Mouse (Mus musculus): ENCODE data around the gene Ddah2. TPM values are rescaled to one million over a fixed set of nuclear protein-coding genes. Genes with fewer than 3 reads are reported as not detected.

Gene Ddah2
- 118 and 126 TPM in 2 replicates for polyA plus RNA-seq (2015; fragmentation: Nextera tagmentation; extraction: Ambion mirVana)

DNA sequence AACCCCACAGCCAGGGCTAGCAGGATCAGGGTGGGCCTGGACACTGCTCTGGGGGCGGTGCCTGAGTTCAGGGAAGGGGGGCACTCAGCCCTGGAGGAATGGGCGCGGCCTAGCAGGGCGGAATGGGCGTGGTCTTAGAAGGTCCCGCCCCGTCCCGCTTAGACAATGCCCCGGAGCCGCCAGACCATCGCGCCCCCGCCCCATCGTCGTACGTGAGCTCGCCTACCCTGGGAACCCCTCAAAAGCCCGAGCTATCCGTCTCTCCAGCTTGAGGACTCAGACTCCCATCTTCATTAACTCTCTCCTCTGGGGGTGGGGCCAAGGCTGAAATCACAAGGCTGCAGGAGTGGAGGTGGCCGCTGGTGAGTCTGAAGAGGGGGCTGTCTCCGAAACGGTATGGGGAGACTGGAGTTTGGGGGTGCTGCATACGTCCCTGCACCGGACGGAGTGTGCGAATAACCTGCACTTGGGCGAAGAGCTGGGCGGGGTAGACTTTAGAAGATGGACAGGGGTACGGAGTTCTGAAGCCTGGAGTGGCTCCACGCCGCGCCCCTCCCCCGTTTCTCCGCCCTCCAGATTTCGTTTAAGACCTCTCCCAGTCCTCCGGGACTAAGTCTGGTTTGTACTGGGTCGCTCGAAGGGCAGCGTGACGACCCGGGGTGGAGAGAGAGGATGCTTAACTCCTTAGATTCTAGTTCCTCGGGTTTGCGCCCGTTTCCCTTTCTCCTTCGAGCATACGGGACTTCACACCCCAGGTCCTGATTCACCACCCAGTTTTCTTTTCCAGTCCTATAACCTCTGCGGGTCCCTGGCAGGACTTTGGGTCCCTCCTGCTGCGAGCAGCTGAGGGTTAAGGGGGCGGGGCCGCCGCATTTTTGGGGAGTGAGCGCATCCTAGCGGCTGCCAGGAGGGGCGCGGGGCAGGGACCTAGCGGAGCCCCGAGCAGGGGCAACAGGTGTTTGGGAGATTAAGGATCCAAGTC, at the start of gene Ddah2:
TSS of gene Ddah2 (plus strand) at position 125 of the 982 bp plus-strand sequence.

DNA sequence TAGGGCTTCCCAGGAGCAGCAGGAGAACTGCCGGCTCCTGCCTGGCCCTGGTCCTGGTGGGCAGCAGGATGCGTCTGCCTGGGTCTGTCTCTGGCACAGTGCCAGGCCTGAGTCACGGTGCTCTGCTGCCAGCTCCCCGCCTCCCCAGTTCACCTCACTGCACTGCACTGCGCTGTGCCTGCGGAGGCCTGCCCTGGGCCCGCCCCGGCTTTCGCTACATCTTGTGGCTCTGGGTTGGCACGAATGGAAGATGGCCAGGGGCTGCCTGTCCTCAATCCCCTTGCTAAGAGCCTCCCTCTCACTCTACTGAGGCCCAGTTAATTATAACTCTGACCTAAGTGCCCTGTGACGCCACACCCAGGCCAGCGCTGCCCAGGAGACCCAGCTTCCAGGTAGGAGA, 42.5 kb upstream of the Ddah2 start, which contains the start of gene Vwa7:
TSS of gene Vwa7 (plus strand) at position 204 of the 400 bp plus-strand sequence.

DNA sequence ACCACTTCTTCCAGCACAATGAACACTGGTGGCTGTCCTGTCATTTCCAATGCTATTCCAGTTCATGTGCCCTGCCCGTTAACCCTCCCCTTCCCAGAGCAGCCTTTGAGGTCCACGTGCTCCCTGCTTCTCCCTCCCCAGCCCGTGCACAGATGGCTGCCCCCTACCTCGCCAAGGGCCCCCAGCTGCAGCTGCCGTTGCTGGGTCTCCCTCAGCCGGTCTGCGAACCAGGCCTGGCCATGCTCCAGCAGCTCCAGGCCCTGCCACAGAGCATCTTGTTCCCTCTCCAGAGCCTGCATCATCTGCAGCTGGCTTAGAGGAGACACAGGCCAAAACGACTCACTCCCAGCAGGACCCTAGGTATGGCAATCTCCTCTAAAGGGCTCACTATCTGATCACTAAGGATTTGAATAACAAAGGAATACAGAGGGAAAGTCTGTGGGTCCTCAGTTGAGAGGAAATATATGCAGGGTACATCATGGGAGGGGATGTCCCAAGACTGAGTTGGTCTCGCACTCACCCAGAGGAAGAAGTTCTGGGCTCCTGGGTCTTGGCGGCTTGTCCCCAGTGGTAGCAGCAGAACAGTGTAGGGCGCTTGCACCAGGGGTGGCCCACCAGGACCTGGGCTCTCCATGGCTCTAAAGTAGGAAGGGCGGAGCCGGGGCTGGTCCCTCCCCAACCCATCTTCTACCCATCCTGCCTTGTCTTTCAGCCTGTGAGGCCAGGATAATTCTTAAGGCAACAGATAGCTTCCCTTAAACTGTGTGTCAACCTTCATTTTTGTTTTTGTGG, 31.4 kb upstream of the Ddah2 start, which contains the start of gene Sapcd1:
TSS of gene Sapcd1 (minus strand) at position 740 of the 792 bp plus-strand sequence.

GRCm38 (mm10) chr17:35046681-35047455, 12.0 kb upstream of the Ddah2 start, which contains the start of gene Msh5:
Msh5 (minus strand) TSS chr17:35046745.

GRCm38 (mm10) chr17:35049561-35050016, 9.2 kb upstream of the Ddah2 start, which contains the start of gene Clic1:
Clic1 (plus strand) TSS chr17:35049966.

DNA sequence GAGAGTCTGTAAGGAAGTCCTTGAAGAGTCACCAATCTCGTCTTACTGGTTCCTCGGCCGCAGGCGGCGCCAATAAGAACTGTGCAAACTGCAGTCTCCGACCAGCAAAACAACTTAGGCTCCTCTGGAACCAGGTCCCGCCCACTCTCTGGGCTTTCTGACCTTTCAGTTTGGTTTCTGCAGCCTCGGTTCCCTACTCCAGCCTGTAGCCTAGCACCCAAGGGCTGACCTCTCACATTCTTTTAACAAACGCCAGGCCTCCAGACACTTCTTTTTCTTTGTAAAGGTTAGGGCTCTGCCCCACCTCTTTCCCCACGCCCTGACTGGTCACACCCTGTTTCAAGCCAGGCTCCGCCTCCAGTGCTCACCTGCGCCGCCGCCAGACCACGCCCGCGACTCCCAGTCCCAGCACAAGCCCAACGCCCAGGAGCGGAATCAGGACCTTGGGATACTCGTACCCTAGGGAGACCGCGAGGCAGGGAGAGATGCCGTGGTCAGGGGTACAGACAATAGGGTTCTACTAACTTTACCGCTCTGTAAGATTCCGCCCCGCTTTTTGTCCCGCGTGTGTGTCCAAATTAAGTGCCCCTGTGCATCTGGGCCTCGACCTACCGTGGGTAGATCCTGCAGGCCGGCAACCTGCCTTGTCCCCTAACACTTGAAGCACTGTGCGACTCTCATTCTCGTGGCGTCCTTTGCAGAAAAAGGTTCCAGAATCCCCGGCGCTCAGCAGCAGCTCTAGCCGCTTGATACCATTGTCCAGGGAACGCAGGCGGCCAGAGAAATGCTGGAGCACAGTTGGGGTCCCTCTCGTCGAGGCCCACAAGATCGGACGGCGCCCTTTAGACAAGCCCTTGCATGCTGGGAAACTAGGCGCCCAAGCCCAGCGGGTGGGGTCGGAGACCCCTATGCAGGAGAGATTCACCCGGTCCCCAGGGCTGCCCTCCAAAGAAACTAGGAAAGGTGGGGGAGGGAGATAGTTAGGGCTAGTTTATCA, 6.4 kb downstream of the Ddah2 start, which contains the start of gene Ly6g6c:
TSS of gene Ly6g6c (plus strand) at position 438 of the 997 bp plus-strand sequence.

DNA sequence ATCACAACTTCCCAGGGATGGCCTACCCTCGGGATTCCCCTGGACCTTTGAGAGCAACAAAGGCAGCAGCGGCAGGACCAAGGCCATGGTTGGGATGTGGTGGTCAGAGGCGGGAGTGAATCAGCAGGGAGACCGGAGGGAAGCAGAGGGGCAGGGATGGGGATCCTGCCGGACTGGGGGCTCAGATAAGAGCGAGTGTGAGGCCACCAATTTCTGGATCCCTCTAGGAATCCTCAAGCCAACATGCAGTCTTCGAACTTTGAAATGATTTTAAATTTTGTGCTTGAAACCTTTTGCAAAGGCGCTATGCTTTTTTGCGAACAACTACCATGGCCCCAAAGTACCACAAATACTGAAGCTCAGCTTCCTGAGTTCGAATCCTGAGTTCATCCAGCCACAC, 7.2 kb downstream of the Ddah2 start, which contains the start of gene Mpig6b:
TSS of gene Mpig6b (minus strand) at position 101 of the 400 bp plus-strand sequence.

GRCm38 (mm10) chr17:35076507-35077176, 17.8 kb downstream of the Ddah2 start, which contains the start of gene Ly6g6e:
Ly6g6e (plus strand) TSS chr17:35076902.

GRCm38 (mm10) chr17:35077786-35078233, 19.0 kb downstream of the Ddah2 start, which contains the start of gene Ly6g6d:
Ly6g6d (minus strand) TSS chr17:35078065.

GRCm38 (mm10) chr17:35085208-35085865, 26.5 kb downstream of the Ddah2 start, which contains the start of gene Ly6g6f:
Ly6g6f (minus strand) TSS chr17:35085610.

DNA sequence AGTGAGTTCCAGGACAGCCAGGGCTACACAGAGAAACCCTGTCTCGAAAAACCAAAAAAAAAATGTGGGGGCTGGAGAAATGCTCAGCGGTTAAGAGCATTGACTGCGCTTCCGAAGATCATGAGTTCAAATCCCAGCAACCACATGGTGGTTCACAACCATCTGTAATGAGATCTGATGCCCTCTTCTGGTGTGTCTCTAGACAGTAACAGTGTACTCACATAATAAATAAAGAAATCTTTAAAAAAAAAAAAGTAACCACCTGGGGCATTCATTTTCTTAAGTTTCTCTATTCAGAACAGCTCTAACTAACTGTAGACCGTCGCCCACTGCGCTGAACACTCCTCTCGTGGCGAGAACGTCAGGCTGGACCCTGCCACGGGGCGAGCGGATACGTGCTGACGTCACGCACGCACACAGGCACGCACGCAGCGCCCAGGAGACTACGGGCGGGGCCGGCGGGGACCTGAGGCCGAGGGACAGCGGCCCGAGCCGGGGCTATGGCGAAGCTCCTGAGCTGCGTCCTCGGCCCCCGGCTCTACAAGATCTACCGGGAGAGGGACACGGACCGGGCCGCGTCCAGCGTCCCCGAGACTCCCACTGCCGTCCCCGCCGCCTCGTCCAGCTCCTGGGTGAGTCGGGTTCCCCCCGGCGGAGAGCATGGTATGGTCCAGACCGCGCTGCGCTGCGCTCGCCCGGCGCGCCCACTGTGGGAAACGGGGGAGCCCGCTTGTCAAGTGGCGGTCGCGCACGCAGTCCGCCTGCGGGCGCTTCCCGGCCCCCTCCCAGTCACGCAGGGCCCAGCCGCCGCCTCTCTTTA, 30.2 kb downstream of the Ddah2 start, which contains the start of gene Abhd16a:
TSS of gene Abhd16a (plus strand) at position 439 of the 820 bp plus-strand sequence.

GRCm38 (mm10) chr17:35108097-35108496, 49.3 kb downstream of the Ddah2 start, which contains the start of gene Ly6g5c:
Ly6g5c (plus strand) TSS chr17:35108279.

Other genes with a start within 250 kb of the Ddah2 start
- gene Stk19, start 222.1 kb upstream of the Ddah2 start, polyA plus RNA-seq (2015; fragmentation: Nextera tagmentation; extraction: Ambion mirVana): 22.1 and 24.9 TPM in 2 replicates
- gene Dxo, start 222.0 kb upstream of the Ddah2 start, polyA plus RNA-seq (2015; fragmentation: Nextera tagmentation; extraction: Ambion mirVana): 25.1 and 25.6 TPM in 2 replicates
- gene Skiv2l, start 208.8 kb upstream of the Ddah2 start, polyA plus RNA-seq (2015; fragmentation: Nextera tagmentation; extraction: Ambion mirVana): 25.2 and 29.7 TPM in 2 replicates
- gene Nelfe, start 208.6 kb upstream of the Ddah2 start, polyA plus RNA-seq (2015; fragmentation: Nextera tagmentation; extraction: Ambion mirVana): 50.7 and 59.0 TPM in 2 replicates
- gene Cfb, start 196.5 kb upstream of the Ddah2 start, polyA plus RNA-seq (2015; fragmentation: Nextera tagmentation; extraction: Ambion mirVana): 15.6 and 19.3 TPM in 2 replicates
- 0.53 and 0.86 TPM in 2 replicates for gene Zbtb12, start 179.6 kb upstream of the Ddah2 start, polyA plus RNA-seq (2015; fragmentation: Nextera tagmentation; extraction: Ambion mirVana)
- not detected in 2 replicates for gene Gm20547, start 177.0 kb upstream of the Ddah2 start, polyA plus RNA-seq (2015; fragmentation: Nextera tagmentation; extraction: Ambion mirVana)
- gene C2, start 160.8 kb upstream of the Ddah2 start, polyA plus RNA-seq (2015; fragmentation: Nextera tagmentation; extraction: Ambion mirVana): 8.9 and 9.3 TPM in 2 replicates
- gene Ehmt2, start 160.6 kb upstream of the Ddah2 start, polyA plus RNA-seq (2015; fragmentation: Nextera tagmentation; extraction: Ambion mirVana): 25.2 and 27.2 TPM in 2 replicates
- 2.6 and 3.3 TPM in 2 replicates for gene Slc44a4, start 144.6 kb upstream of the Ddah2 start, polyA plus RNA-seq (2015; fragmentation: Nextera tagmentation; extraction: Ambion mirVana)
- 23.2 and 28.5 TPM in 2 replicates for gene Neu1, start 127.8 kb upstream of the Ddah2 start, polyA plus RNA-seq (2015; fragmentation: Nextera tagmentation; extraction: Ambion mirVana)
- 4.5 and 5.2 TPM in 2 replicates for gene Hspa1b, start 99.8 kb upstream of the Ddah2 start, polyA plus RNA-seq (2015; fragmentation: Nextera tagmentation; extraction: Ambion mirVana)
- not detected in 2 replicates for gene Gm20481, start 89.1 kb upstream of the Ddah2 start, polyA plus RNA-seq (2015; fragmentation: Nextera tagmentation; extraction: Ambion mirVana)
- gene Hspa1a, start 86.9 kb upstream of the Ddah2 start, polyA plus RNA-seq (2015; fragmentation: Nextera tagmentation; extraction: Ambion mirVana): 36.7 and 39.4 TPM in 2 replicates
- 0.16 and 0.25 TPM in 2 replicates for gene Hspa1l, start 86.3 kb upstream of the Ddah2 start, polyA plus RNA-seq (2015; fragmentation: Nextera tagmentation; extraction: Ambion mirVana)
- gene Lsm2, start 77.2 kb upstream of the Ddah2 start, polyA plus RNA-seq (2015; fragmentation: Nextera tagmentation; extraction: Ambion mirVana): 82.1 and 83.5 TPM in 2 replicates
- 42.0 and 44.7 TPM in 2 replicates for gene Vars, start 58.0 kb upstream of the Ddah2 start, polyA plus RNA-seq (2015; fragmentation: Nextera tagmentation; extraction: Ambion mirVana)
- 0.19 and 0.24 TPM in 2 replicates for gene Vwa7, start 42.5 kb upstream of the Ddah2 start, polyA plus RNA-seq (2015; fragmentation: Nextera tagmentation; extraction: Ambion mirVana)
- 1.3 and 1.7 TPM in 2 replicates for gene Sapcd1, start 31.0 kb upstream of the Ddah2 start, polyA plus RNA-seq (2015; fragmentation: Nextera tagmentation; extraction: Ambion mirVana)
- 0.88 and 1.3 TPM in 2 replicates for gene Msh5, start 12.3 kb upstream of the Ddah2 start, polyA plus RNA-seq (2015; fragmentation: Nextera tagmentation; extraction: Ambion mirVana)
- gene Clic1, start 9.1 kb upstream of the Ddah2 start, polyA plus RNA-seq (2015; fragmentation: Nextera tagmentation; extraction: Ambion mirVana): 240 and 276 TPM in 2 replicates
- 0.45 and 0.58 TPM in 2 replicates for gene Ly6g6c, start 6.4 kb downstream of the Ddah2 start, polyA plus RNA-seq (2015; fragmentation: Nextera tagmentation; extraction: Ambion mirVana)
- gene Mpig6b, start 7.1 kb downstream of the Ddah2 start, polyA plus RNA-seq (2015; fragmentation: Nextera tagmentation; extraction: Ambion mirVana): 0.42 and 1.7 TPM in 2 replicates
- gene Ly6g6e, start 17.9 kb downstream of the Ddah2 start, polyA plus RNA-seq (2015; fragmentation: Nextera tagmentation; extraction: Ambion mirVana): 8.2 and 8.3 TPM in 2 replicates
- gene Ly6g6d, start 19.0 kb downstream of the Ddah2 start, polyA plus RNA-seq (2015; fragmentation: Nextera tagmentation; extraction: Ambion mirVana): 1.6 and 2.2 TPM in 2 replicates
- gene Ly6g6f, start 26.6 kb downstream of the Ddah2 start, polyA plus RNA-seq (2015; fragmentation: Nextera tagmentation; extraction: Ambion mirVana): 0.18 TPM in 1 of 2 replicates, not detected in the other
- 93.1 and 93.2 TPM in 2 replicates for gene Abhd16a, start 30.2 kb downstream of the Ddah2 start, polyA plus RNA-seq (2015; fragmentation: Nextera tagmentation; extraction: Ambion mirVana)
- gene Ly6g5c, start 49.2 kb downstream of the Ddah2 start, polyA plus RNA-seq (2015; fragmentation: Nextera tagmentation; extraction: Ambion mirVana): not detected in 2 replicates
- 0.22 and 0.35 TPM in 2 replicates for gene Ly6g5b, start 56.4 kb downstream of the Ddah2 start, polyA plus RNA-seq (2015; fragmentation: Nextera tagmentation; extraction: Ambion mirVana)
- gene Gpank1, start 62.4 kb downstream of the Ddah2 start, polyA plus RNA-seq (2015; fragmentation: Nextera tagmentation; extraction: Ambion mirVana): 9.5 and 11.9 TPM in 2 replicates
- 189 and 201 TPM in 2 replicates for gene Csnk2b, start 63.0 kb downstream of the Ddah2 start, polyA plus RNA-seq (2015; fragmentation: Nextera tagmentation; extraction: Ambion mirVana)
- 9.9 and 10.8 TPM in 2 replicates for gene D17H6S53E, start 67.3 kb downstream of the Ddah2 start, polyA plus RNA-seq (2015; fragmentation: Nextera tagmentation; extraction: Ambion mirVana)
- gene Apom, start 73.0 kb downstream of the Ddah2 start, polyA plus RNA-seq (2015; fragmentation: Nextera tagmentation; extraction: Ambion mirVana): 0.95 TPM in 1 of 2 replicates, not detected in the other
- gene Bag6, start 76.1 kb downstream of the Ddah2 start, polyA plus RNA-seq (2015; fragmentation: Nextera tagmentation; extraction: Ambion mirVana): 28.9 and 35.6 TPM in 2 replicates
- 73.9 and 74.9 TPM in 2 replicates for gene Prrc2a, start 105.9 kb downstream of the Ddah2 start, polyA plus RNA-seq (2015; fragmentation: Nextera tagmentation; extraction: Ambion mirVana)
- gene Aif1, start 117.0 kb downstream of the Ddah2 start, polyA plus RNA-seq (2015; fragmentation: Nextera tagmentation; extraction: Ambion mirVana): 11.2 and 12.6 TPM in 2 replicates
- 13.5 and 15.8 TPM in 2 replicates for gene Lst1, start 129.4 kb downstream of the Ddah2 start, polyA plus RNA-seq (2015; fragmentation: Nextera tagmentation; extraction: Ambion mirVana)
- gene Ltb, start 135.4 kb downstream of the Ddah2 start, polyA plus RNA-seq (2015; fragmentation: Nextera tagmentation; extraction: Ambion mirVana): 0.53 and 0.96 TPM in 2 replicates
- gene Tnf, start 143.0 kb downstream of the Ddah2 start, polyA plus RNA-seq (2015; fragmentation: Nextera tagmentation; extraction: Ambion mirVana): 0.40 and 0.69 TPM in 2 replicates
- gene Lta, start 146.3 kb downstream of the Ddah2 start, polyA plus RNA-seq (2015; fragmentation: Nextera tagmentation; extraction: Ambion mirVana): 0.12 and 0.30 TPM in 2 replicates
- gene Gm16181, start 161.8 kb downstream of the Ddah2 start, polyA plus RNA-seq (2015; fragmentation: Nextera tagmentation; extraction: Ambion mirVana): not detected in 2 replicates
- gene Atp6v1g2, start 174.6 kb downstream of the Ddah2 start, polyA plus RNA-seq (2015; fragmentation: Nextera tagmentation; extraction: Ambion mirVana): 4.5 TPM in 2 replicates
- 7.0 and 7.5 TPM in 2 replicates for gene Nfkbil1, start 176.8 kb downstream of the Ddah2 start, polyA plus RNA-seq (2015; fragmentation: Nextera tagmentation; extraction: Ambion mirVana)
- 170 TPM in 2 replicates for gene Ddx39b, start 182.7 kb downstream of the Ddah2 start, polyA plus RNA-seq (2015; fragmentation: Nextera tagmentation; extraction: Ambion mirVana)
- 251 and 342 TPM in 2 replicates for gene H2-D1, start 203.7 kb downstream of the Ddah2 start, polyA plus RNA-seq (2015; fragmentation: Nextera tagmentation; extraction: Ambion mirVana)

All from urinary bladder, postnatal 0 days (tissue).